Mouse (Mus musculus): ENCODE measurements around the gene Thada. TPM values are rescaled to one million over a fixed set of nuclear protein-coding genes. Genes with fewer than 3 reads are reported as not detected.
A peak's percentile ranks its signal among the peaks of the same experiment; 100 is the strongest.

Thada gene
- polyA plus RNA-seq, 1 experiment from 2014 or later: 1.3 TPM

DNA sequence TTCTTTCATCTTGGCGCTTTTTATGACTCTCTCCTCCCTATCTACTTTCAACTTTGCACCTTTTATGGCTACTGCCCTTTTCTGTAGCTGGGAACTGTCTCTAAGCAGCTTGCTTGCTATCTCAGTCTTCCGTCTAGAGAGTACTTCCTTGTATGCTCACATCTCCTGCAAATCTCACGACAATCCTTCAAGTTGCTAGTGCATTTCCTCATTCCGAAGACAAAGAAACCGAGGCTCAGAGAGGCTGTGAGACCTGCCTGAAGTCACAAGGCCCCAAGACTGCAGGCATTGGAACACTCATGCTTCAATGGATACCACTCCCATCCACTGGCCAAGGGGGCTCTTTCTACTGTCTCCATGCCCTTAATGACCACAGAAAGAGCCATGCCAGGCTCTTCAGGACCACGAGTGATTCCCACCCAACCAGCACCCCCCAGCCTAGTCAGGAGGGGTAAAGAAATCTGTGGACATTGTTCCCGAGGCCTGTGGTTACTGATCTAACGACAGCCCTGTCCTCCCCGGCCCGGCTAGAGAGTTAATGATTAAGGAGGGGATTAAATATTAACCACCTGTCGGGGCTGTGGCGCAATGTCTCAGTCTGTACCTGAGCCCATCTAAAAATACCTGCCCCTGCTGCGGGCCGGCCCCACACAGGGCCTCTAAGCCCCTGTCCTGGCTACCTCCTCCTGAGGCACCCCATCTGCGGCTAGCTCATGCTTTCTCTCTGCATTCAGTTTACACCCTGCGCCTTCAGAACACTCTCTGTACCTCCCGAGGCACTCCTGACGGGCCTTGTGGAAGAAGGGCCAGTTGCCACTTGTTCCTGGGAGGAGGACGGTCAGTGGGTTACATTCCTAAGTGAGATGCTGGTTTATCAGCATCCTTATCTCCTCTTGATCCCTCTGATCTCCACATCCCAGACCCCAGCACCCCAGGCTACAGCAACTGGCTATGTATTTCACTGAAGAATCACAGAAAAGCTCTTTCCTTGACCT is 309.0 kb downstream of the Thada start:
- Histone ChIP-seq H3K27ac (ENCODE audit: low read depth, low read length) (peak overlapping the region; percentile 99), H3K36me3 (ENCODE audit: control insufficient read depth, insufficient read depth) (no peaks in the 10 kb centered on the region; the same call in 1 of the 2 replicates), H3K9ac (ENCODE audit: low read depth, low read length) (no peak overlapping the region), H3K4me1 (replicated peaks; ENCODE audit: control insufficient read depth, insufficient read depth, low read length) (peaks cover 29% of the 10 kb centered on the region), H3K27me3 (replicated peaks; ENCODE audit: control insufficient read depth, insufficient read depth, low read length) (no peaks in the 10 kb centered on the region), H3K4me3 (ENCODE audit: low read depth, low read length) (no peak overlapping the region), H3K4me2 (replicated peaks; ENCODE audit: low read depth) (peak overlapping the region; percentile 56), H3K9me3 (ENCODE audit: control insufficient read depth) (no peaks in the 10 kb centered on the region)
- WGBS: 28% methylated on average over 19 of the region's 19 CpGs
- peak; percentile 86 for ATAC-seq
- no peak for TF ChIP-seq CTCF (IDR thresholded peaks at IDR 0.05; ENCODE audit: low read depth)

GRCm38 (mm10) chr17:84156227-84156573 is 309.8 kb downstream of the Thada start:
- H3K4me3 ChIP-seq (ENCODE audit: low read depth, low read length): peak overlapping the region; percentile 1; the same call in 1 of the 2 replicates
- H3K9me3 ChIP-seq (ENCODE audit: control insufficient read depth): no peaks in the 10 kb centered on the region
- peak; percentile 44 for ATAC-seq
- peak overlapping the region; percentile 99 for H3K27ac ChIP-seq (ENCODE audit: low read depth, low read length)
- H3K36me3 ChIP-seq (ENCODE audit: control insufficient read depth, insufficient read depth): no peaks in the 10 kb centered on the region; the same call in 1 of the 2 replicates
- 34% methylated on average over 13 of the region's 13 CpGs for WGBS
- TF ChIP-seq CTCF (IDR thresholded peaks at IDR 0.05; ENCODE audit: low read depth): no peak
- peaks cover 24% of the 10 kb centered on the region for H3K4me1 ChIP-seq (replicated peaks; ENCODE audit: control insufficient read depth, insufficient read depth, low read length)
- H3K27me3 ChIP-seq (replicated peaks; ENCODE audit: control insufficient read depth, insufficient read depth, low read length): no peaks in the 10 kb centered on the region
- peak overlapping the region; percentile 45 for H3K4me2 ChIP-seq (replicated peaks; ENCODE audit: low read depth)
- H3K9ac ChIP-seq (ENCODE audit: low read depth, low read length): 0 out of 2 replicates have a peak overlapping the region, but pooled peaks have one; percentile 22

- Histone ChIP-seq H3K36me3 (ENCODE audit: control insufficient read depth, insufficient read depth) (no peaks in the 10 kb centered on the region; the same call in 1 of the 2 replicates), H3K4me2 (replicated peaks; ENCODE audit: low read depth) (peak overlapping the region; percentile 45), H3K27me3 (replicated peaks; ENCODE audit: control insufficient read depth, insufficient read depth, low read length) (no peaks in the 10 kb centered on the region), H3K4me1 (replicated peaks; ENCODE audit: control insufficient read depth, insufficient read depth, low read length) (peaks cover 22% of the 10 kb centered on the region), H3K9me3 (ENCODE audit: control insufficient read depth) (no peaks in the 10 kb centered on the region), H3K4me3 (ENCODE audit: low read depth, low read length) (peak overlapping the region; percentile 1; the same call in 1 of the 2 replicates), H3K9ac (ENCODE audit: low read depth, low read length) (0 out of 2 replicates have a peak overlapping the region, but pooled peaks have one; percentile 22), H3K27ac (ENCODE audit: low read depth, low read length) (peak overlapping the region; percentile 99)
- no peak for TF ChIP-seq CTCF (IDR thresholded peaks at IDR 0.05; ENCODE audit: low read depth)
- WGBS: 44% methylated on average over 6 of the region's 8 CpGs
- ATAC-seq: no peak
Observed at GRCm38 (mm10) chr17:84155516-84156226, 310.3 kb downstream of the Thada start.

GRCm38 (mm10) chr17:84155029-84155338 is 311.0 kb downstream of the Thada start:
- Histone ChIP-seq H3K27ac (ENCODE audit: low read depth, low read length) (peak overlapping the region; percentile 21; the same call in 1 of the 2 replicates), H3K4me3 (ENCODE audit: low read depth, low read length) (no peak overlapping the region), H3K4me2 (replicated peaks; ENCODE audit: low read depth) (peak overlapping the region; percentile 24; the same call in 1 of the 2 replicates), H3K4me1 (replicated peaks; ENCODE audit: control insufficient read depth, insufficient read depth, low read length) (peaks cover 25% of the 10 kb centered on the region), H3K27me3 (replicated peaks; ENCODE audit: control insufficient read depth, insufficient read depth, low read length) (no peaks in the 10 kb centered on the region), H3K36me3 (ENCODE audit: control insufficient read depth, insufficient read depth) (no peaks in the 10 kb centered on the region; the same call in 1 of the 2 replicates), H3K9me3 (ENCODE audit: control insufficient read depth) (no peaks in the 10 kb centered on the region), H3K9ac (ENCODE audit: low read depth, low read length) (no peak overlapping the region)
- no peak for ATAC-seq
- 57% methylated on average over 6 of the region's 6 CpGs for WGBS
- no peak for TF ChIP-seq CTCF (IDR thresholded peaks at IDR 0.05; ENCODE audit: low read depth)

DNA sequence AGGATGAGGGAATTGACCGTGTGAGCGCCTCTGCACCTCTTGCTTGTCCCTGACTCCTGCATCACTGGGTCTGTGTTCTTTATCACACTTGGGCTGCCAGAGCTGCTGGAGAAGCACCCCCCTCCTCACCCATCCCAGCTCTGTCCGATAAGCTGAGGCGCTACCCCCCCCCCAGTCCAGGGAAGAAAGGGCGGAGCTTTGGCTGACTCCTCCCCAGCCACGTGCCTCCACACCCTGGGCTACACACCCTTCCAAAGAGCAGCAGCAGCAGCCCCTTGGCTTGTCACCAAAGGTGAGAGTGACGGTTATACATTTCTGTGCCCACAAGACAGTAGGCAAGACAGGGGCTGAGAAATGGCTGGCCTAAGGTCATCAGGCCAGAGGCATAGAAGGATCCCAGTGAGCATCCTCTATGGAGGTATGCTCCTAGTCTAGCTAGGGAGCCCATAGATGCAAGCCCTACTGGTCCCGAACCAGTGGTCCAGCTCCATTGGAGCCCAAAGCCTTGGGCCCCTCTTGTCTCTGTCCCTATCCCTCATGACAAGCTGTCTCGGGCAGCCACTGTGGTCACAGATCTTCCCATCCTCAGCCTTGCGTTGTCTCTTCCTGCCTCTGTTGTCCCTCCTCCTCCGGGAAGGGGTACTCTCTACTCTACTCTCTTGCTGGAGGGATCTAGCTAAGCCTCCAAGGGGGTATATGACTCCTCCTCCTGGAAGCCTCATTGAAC is 311.5 kb downstream of the Thada start:
- Histone ChIP-seq H3K36me3 (ENCODE audit: control insufficient read depth, insufficient read depth) (no peaks in the 10 kb centered on the region; the same call in 1 of the 2 replicates), H3K9ac (ENCODE audit: low read depth, low read length) (no peak overlapping the region), H3K4me3 (ENCODE audit: low read depth, low read length) (no peak overlapping the region), H3K27me3 (replicated peaks; ENCODE audit: control insufficient read depth, insufficient read depth, low read length) (no peaks in the 10 kb centered on the region), H3K4me1 (replicated peaks; ENCODE audit: control insufficient read depth, insufficient read depth, low read length) (peaks cover 25% of the 10 kb centered on the region), H3K9me3 (ENCODE audit: control insufficient read depth) (no peaks in the 10 kb centered on the region), H3K4me2 (replicated peaks; ENCODE audit: low read depth) (peak overlapping the region; percentile 24; the same call in 1 of the 2 replicates), H3K27ac (ENCODE audit: low read depth, low read length) (peak overlapping the region; percentile 21; the same call in 1 of the 2 replicates)
- WGBS: 52% methylated on average over 11 of the region's 11 CpGs
- no peak for TF ChIP-seq CTCF (IDR thresholded peaks at IDR 0.05; ENCODE audit: low read depth)
- ATAC-seq: no peak
